Mouse (Mus musculus) layer of hippocampus, adult 9-10 months (tissue): ENCODE results near the gene Cdh22.

Experiments used
- DNase-seq: peaks from one replicate; pipeline ENCODE4 v3.0.0; 2022; ENCODE audit warnings: low spot score

The Cdh22 gene

GRCm38 (mm10) chr2:165234613-165235291 lies at the start of gene Cdh22:
Gene Cdh22 (minus strand): TSS chr2:165234853.
- DNase-seq, result peak; percentile 20

GRCm38 (mm10) chr2:165284377-165284776 lies 49.7 kb upstream of the Cdh22 start:
- DNase-seq, result no peak

- DNase-seq, result no peak
These were observed 49.0 kb upstream of the Cdh22 start for GRCm38 (mm10) chr2:165283644-165284043.

GRCm38 (mm10) chr2:165281779-165282311 lies 47.2 kb upstream of the Cdh22 start:
- DNase-seq, result no peak

- no peak for DNase-seq
These were observed 44.7 kb upstream of the Cdh22 start for GRCm38 (mm10) chr2:165279351-165279750.

- DNase-seq, result no peak
These were observed 42.6 kb upstream of the Cdh22 start for GRCm38 (mm10) chr2:165277188-165277740.

GRCm38 (mm10) chr2:165275824-165276223 lies 41.2 kb upstream of the Cdh22 start:
- no peak for DNase-seq

GRCm38 (mm10) chr2:165275124-165275640 lies 40.5 kb upstream of the Cdh22 start:
- DNase-seq, result no peak

GRCm38 (mm10) chr2:165273589-165273988 lies 38.9 kb upstream of the Cdh22 start:
- DNase-seq, result no peak

GRCm38 (mm10) chr2:165271326-165271725 lies 36.7 kb upstream of the Cdh22 start:
- DNase-seq, result no peak

GRCm38 (mm10) chr2:165270858-165271257 lies 36.2 kb upstream of the Cdh22 start:
- no peak for DNase-seq

- no peak for DNase-seq
These were observed 32.1 kb upstream of the Cdh22 start for GRCm38 (mm10) chr2:165266739-165267138.

- DNase-seq, result no peak
These were observed 29.2 kb upstream of the Cdh22 start for GRCm38 (mm10) chr2:165263861-165264260.

- no peak for DNase-seq
These were observed 27.8 kb upstream of the Cdh22 start for GRCm38 (mm10) chr2:165262274-165262990.

GRCm38 (mm10) chr2:165259859-165260258 lies 25.2 kb upstream of the Cdh22 start:
- DNase-seq, result no peak

- no peak for DNase-seq
These were observed 23.7 kb upstream of the Cdh22 start for GRCm38 (mm10) chr2:165258321-165258720.

GRCm38 (mm10) chr2:165257151-165257834 lies 22.6 kb upstream of the Cdh22 start:
- no peak for DNase-seq

- no peak for DNase-seq
These were observed 21.6 kb upstream of the Cdh22 start for GRCm38 (mm10) chr2:165256213-165256612.

GRCm38 (mm10) chr2:165253867-165254266 lies 19.2 kb upstream of the Cdh22 start:
- no peak for DNase-seq

GRCm38 (mm10) chr2:165253269-165253668 lies 18.6 kb upstream of the Cdh22 start:
- DNase-seq, result no peak

GRCm38 (mm10) chr2:165252801-165253200 lies 18.1 kb upstream of the Cdh22 start:
- DNase-seq, result no peak

GRCm38 (mm10) chr2:165252381-165252780 lies 17.7 kb upstream of the Cdh22 start:
- no peak for DNase-seq
